Mouse (Mus musculus): ENCODE results near the gene Ceacam11.
"Not testable (repeated sequence)": the region's sequence is repeated elsewhere in the genome, so short reads cannot be mapped to it uniquely, and the experiment has no call there.

Gene Ceacam11

DNA sequence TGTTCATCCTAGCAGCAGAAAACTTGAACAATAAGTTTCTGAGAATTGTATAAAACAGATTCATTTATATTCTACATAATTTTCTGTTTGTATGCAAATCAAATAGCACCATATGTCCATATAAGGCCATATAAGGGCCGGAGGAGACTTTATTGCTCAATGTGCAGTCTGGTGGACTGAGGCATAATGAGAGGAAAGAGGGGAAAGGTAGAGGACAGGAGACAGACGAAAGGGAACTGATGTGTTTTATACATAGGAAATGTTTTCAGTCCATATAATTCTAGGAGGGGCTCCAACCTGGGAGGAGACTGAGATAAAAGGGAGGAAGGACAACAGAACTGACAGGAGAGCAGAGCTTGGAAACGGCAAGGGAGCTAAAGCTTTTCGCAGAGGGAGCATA is at the start of gene Ceacam11:
Ceacam11 (plus strand) TSS at position 301 of the 400 bp plus-strand sequence.
- no peak for DNase-seq (ENCODE audit: low spot score)

DNA sequence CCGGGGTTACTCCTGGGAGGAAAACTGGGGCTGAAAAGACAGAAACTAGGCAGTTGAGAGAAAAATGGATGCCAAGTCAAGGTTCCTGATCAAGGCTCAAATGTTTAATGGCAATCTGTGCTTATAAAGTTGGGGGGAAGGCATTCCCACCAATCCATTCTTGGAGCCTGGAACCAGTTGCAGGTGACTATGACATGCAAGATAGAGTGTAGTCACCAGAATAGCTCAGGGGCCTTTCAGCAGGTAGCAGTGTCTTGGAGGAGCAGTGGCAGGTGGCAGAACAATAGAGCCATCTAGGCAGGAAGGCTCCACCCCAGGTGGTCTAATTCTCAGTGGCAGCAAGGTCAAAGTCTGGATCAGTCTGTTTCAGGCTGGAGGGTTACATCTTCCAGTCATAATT is 29.2 kb downstream of the Ceacam11 start:
- not testable (repeated sequence) for DNase-seq (ENCODE audit: low spot score)

DNA sequence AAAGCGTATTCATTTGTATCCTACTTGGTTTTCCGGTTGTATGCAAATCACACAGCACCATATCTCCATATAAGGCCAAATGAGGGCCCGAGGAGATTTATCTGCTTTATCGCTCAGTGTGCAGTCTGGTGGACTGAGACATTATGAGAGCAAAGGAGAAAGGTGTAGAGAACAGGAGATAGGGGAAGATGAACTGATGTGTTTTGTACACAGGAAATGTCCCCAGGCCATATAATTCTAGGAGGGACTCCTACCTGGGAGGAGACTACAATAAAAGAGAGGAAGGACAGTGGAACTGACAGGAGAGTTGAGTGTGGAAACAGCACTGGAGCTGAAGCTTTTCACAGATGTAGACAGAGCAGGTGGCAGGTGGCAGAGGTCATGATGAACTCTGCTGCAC is 37.7 kb downstream of the Ceacam11 start, which contains the start of gene Ceacam13:
Ceacam13 (plus strand) TSS at position 301 of the 400 bp plus-strand sequence.
- DNase-seq (ENCODE audit: low spot score) = no peak

Measured in adipocyte (in vitro differentiated cells).